Comparison of ENCODE assay signal across 8 mouse cellular contexts in the genomic region with DNA sequence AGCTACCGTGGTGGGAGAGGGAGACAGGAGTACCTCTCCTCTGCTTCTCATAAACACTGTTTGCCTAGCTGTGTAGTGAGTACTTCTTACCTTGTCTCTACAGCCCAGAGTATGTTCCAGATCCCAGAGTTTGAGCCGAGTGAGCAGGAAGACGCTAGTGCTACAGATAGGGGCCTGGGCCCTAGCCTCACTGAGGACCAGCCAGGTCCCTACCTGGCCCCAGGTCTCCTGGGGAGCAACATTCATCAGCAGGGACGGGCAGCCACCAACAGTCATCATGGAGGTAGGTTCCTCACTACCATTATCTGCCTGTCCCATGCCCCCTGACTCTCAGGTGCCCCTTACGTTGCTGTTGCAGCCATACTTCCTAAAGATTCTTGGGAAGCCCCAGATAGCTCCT. TPM values are rescaled to one million over a fixed set of nuclear protein-coding genes. Genes with fewer than 3 reads are reported as not detected.
DNase-seq lines count a peak whose midpoint lies in the region; ATAC-seq and TF ChIP-seq lines count a peak whose summit lies in the region.

No protein-coding gene starts in this region.

- WGBS in lung, embryonic 14.5 days: 22% methylated on average over 5 of the region's 5 CpGs
- 28% methylated on average over 5 of the region's 5 CpGs for WGBS in embryonic facial prominence, embryonic 15.5 days
- 20% methylated on average over 5 of the region's 5 CpGs for WGBS in intestine, embryonic 15.5 days
- WGBS in neural tube, embryonic 13.5 days: 31% methylated on average over 5 of the region's 5 CpGs

- peak overlapping the region; percentile 80 for H3K4me3 ChIP-seq in lung, embryonic 14.5 days (ENCODE audit: low read depth, low read length)
- peak overlapping the region; percentile 93 for H3K4me3 ChIP-seq in embryonic facial prominence, embryonic 15.5 days (replicated peaks)
- H3K4me3 ChIP-seq in intestine, embryonic 15.5 days (replicated peaks): peak overlapping the region; percentile 78
- H3K4me3 ChIP-seq in neural tube, embryonic 13.5 days: peak overlapping the region; percentile 70

- no peak for DNase-seq in lung, embryonic 14.5 days
- no peak for DNase-seq in lung, postnatal 10 days
- no peak for DNase-seq in layer of hippocampus, adult 11-12 months (ENCODE audit: low spot score)
- no peak for DNase-seq in right cerebral cortex, postnatal 14 days
- no peak for DNase-seq in ovary, adult 18-20 months (ENCODE audit: low spot score)

- no peaks in the 10 kb centered on the region for H3K9me3 ChIP-seq in lung, embryonic 14.5 days (ENCODE audit: low read depth, low read length)
- H3K9me3 ChIP-seq in embryonic facial prominence, embryonic 15.5 days (replicated peaks): no peaks in the 10 kb centered on the region
- H3K9me3 ChIP-seq in intestine, embryonic 15.5 days: no peaks in the 10 kb centered on the region
- no peaks in the 10 kb centered on the region for H3K9me3 ChIP-seq in neural tube, embryonic 13.5 days

- no peak for TF ChIP-seq CTCF in lung, embryonic 14.5 days (IDR thresholded peaks at IDR 0.05; ENCODE audit: low read depth)

- H3K4me1 ChIP-seq in lung, embryonic 14.5 days (ENCODE audit: insufficient read depth): peaks cover 9% of the 10 kb centered on the region
- peaks cover 27% of the 10 kb centered on the region for H3K4me1 ChIP-seq in embryonic facial prominence, embryonic 15.5 days
- H3K4me1 ChIP-seq in intestine, embryonic 15.5 days (replicated peaks): peaks cover 26% of the 10 kb centered on the region
- H3K4me1 ChIP-seq in neural tube, embryonic 13.5 days (replicated peaks): peaks cover 44% of the 10 kb centered on the region

- 0 out of 2 replicates have a peak, but pooled peaks cover 4% of the 10 kb centered on the region for H3K36me3 ChIP-seq in lung, embryonic 14.5 days (ENCODE audit: insufficient read depth)
- 0 out of 2 replicates have a peak, but pooled peaks cover 6% of the 10 kb centered on the region for H3K36me3 ChIP-seq in embryonic facial prominence, embryonic 15.5 days
- H3K36me3 ChIP-seq in intestine, embryonic 15.5 days: no peaks in the 10 kb centered on the region
- peaks cover 13% of the 10 kb centered on the region for H3K36me3 ChIP-seq in neural tube, embryonic 13.5 days

- peak overlapping the region; percentile 98 for H3K4me2 ChIP-seq in lung, embryonic 14.5 days
- peak overlapping the region; percentile 98 for H3K4me2 ChIP-seq in embryonic facial prominence, embryonic 15.5 days (replicated peaks)
- peak overlapping the region; percentile 95 for H3K4me2 ChIP-seq in intestine, embryonic 15.5 days (replicated peaks)
- peak overlapping the region; percentile 99 for H3K4me2 ChIP-seq in neural tube, embryonic 13.5 days

- peak overlapping the region; percentile 68; the same call in 1 of the 2 replicates for H3K27ac ChIP-seq in lung, embryonic 14.5 days (ENCODE audit: low read depth)
- peak overlapping the region; percentile 97 for H3K27ac ChIP-seq in embryonic facial prominence, embryonic 15.5 days (replicated peaks)
- peak overlapping the region; percentile 96 for H3K27ac ChIP-seq in intestine, embryonic 15.5 days
- peak overlapping the region; percentile 96 for H3K27ac ChIP-seq in neural tube, embryonic 13.5 days (replicated peaks)

- peak overlapping the region; percentile 72 for H3K9ac ChIP-seq in lung, embryonic 14.5 days
- H3K9ac ChIP-seq in embryonic facial prominence, embryonic 15.5 days: peak overlapping the region; percentile 91; the same call in 1 of the 2 replicates
- H3K9ac ChIP-seq in intestine, embryonic 15.5 days: peak overlapping the region; percentile 90
- peak overlapping the region; percentile 91 for H3K9ac ChIP-seq in neural tube, embryonic 13.5 days

- no peaks in the 10 kb centered on the region for H3K27me3 ChIP-seq in lung, embryonic 14.5 days (ENCODE audit: insufficient read depth, low read length)
- no peaks in the 10 kb centered on the region for H3K27me3 ChIP-seq in embryonic facial prominence, embryonic 15.5 days
- H3K27me3 ChIP-seq in intestine, embryonic 15.5 days (replicated peaks): no peaks in the 10 kb centered on the region
- H3K27me3 ChIP-seq in neural tube, embryonic 13.5 days: no peaks in the 10 kb centered on the region

- ATAC-seq in lung, embryonic 14.5 days (ENCODE audit: insufficient read depth): peak; percentile 2; the same call in 1 of the 2 replicates
- ATAC-seq in embryonic facial prominence, embryonic 15.5 days (ENCODE audit: insufficient number of reproducible peaks, low FRiP score, low TSS enrichment, low read depth): no peak
- peak; percentile 2; the same call in 1 of the 2 replicates for ATAC-seq in intestine, embryonic 15.5 days
- 0 out of 2 replicates have a peak, but pooled peaks have one; percentile 1 for ATAC-seq in neural tube, embryonic 13.5 days (ENCODE audit: low read depth)

RNA-seq across cellular contexts. Expression of a gene that starts 0.5 kb away (rescaled TPM):
- 21.8 and 23.5 TPM in 2 replicates for polyA plus RNA-seq in lung, embryonic 14.5 days (2014; fragmentation: Nextera tagmentation; extraction: Ambion mirVana)
- polyA plus RNA-seq in embryonic facial prominence, embryonic 15.5 days (2015; fragmentation: Nextera tagmentation; extraction: Ambion mirVana): 41.8 and 42.2 TPM in 2 replicates
- polyA plus RNA-seq in intestine, embryonic 15.5 days (2015; fragmentation: Nextera tagmentation; extraction: Ambion mirVana): 20.4 and 25.5 TPM in 2 replicates
- 50.6 and 57.0 TPM in 2 replicates for polyA plus RNA-seq in neural tube, embryonic 13.5 days (2015; fragmentation: Nextera tagmentation; extraction: Ambion mirVana)

RNA-seq across cellular contexts. Expression of a gene that starts 1.1 kb away (rescaled TPM):
- polyA plus RNA-seq in lung, embryonic 14.5 days (2014; fragmentation: Nextera tagmentation; extraction: Ambion mirVana): 61.0 and 65.0 TPM in 2 replicates
- 90.3 and 97.9 TPM in 2 replicates for polyA plus RNA-seq in embryonic facial prominence, embryonic 15.5 days (2015; fragmentation: Nextera tagmentation; extraction: Ambion mirVana)
- polyA plus RNA-seq in intestine, embryonic 15.5 days (2015; fragmentation: Nextera tagmentation; extraction: Ambion mirVana): 70.0 and 72.4 TPM in 2 replicates
- polyA plus RNA-seq in neural tube, embryonic 13.5 days (2015; fragmentation: Nextera tagmentation; extraction: Ambion mirVana): 90.4 and 95.1 TPM in 2 replicates

RNA-seq across cellular contexts. Expression of a gene that starts 8.4 kb away (rescaled TPM):
- polyA plus RNA-seq in lung, embryonic 14.5 days (2014; fragmentation: Nextera tagmentation; extraction: Ambion mirVana): 0.17 and 0.38 TPM in 2 replicates
- polyA plus RNA-seq in embryonic facial prominence, embryonic 15.5 days (2015; fragmentation: Nextera tagmentation; extraction: Ambion mirVana): 1.4 and 1.7 TPM in 2 replicates
- polyA plus RNA-seq in intestine, embryonic 15.5 days (2015; fragmentation: Nextera tagmentation; extraction: Ambion mirVana): 0.29 and 0.40 TPM in 2 replicates
- 3.4 and 5.2 TPM in 2 replicates for polyA plus RNA-seq in neural tube, embryonic 13.5 days (2015; fragmentation: Nextera tagmentation; extraction: Ambion mirVana)

RNA-seq across cellular contexts. Expression of a gene that starts 17.6 kb away (rescaled TPM):
- polyA plus RNA-seq in lung, embryonic 14.5 days (2014; fragmentation: Nextera tagmentation; extraction: Ambion mirVana): 2.2 and 2.3 TPM in 2 replicates
- polyA plus RNA-seq in embryonic facial prominence, embryonic 15.5 days (2015; fragmentation: Nextera tagmentation; extraction: Ambion mirVana): 4.0 and 5.1 TPM in 2 replicates
- polyA plus RNA-seq in intestine, embryonic 15.5 days (2015; fragmentation: Nextera tagmentation; extraction: Ambion mirVana): 1.1 and 1.6 TPM in 2 replicates
- 3.0 and 7.9 TPM in 2 replicates for polyA plus RNA-seq in neural tube, embryonic 13.5 days (2015; fragmentation: Nextera tagmentation; extraction: Ambion mirVana)

RNA-seq across cellular contexts. Expression of a gene that starts 21.2 kb away (rescaled TPM):
- 3.1 and 4.2 TPM in 2 replicates for polyA plus RNA-seq in lung, embryonic 14.5 days (2014; fragmentation: Nextera tagmentation; extraction: Ambion mirVana)
- 15.2 and 16.1 TPM in 2 replicates for polyA plus RNA-seq in embryonic facial prominence, embryonic 15.5 days (2015; fragmentation: Nextera tagmentation; extraction: Ambion mirVana)
- 32.2 and 37.6 TPM in 2 replicates for polyA plus RNA-seq in intestine, embryonic 15.5 days (2015; fragmentation: Nextera tagmentation; extraction: Ambion mirVana)
- polyA plus RNA-seq in neural tube, embryonic 13.5 days (2015; fragmentation: Nextera tagmentation; extraction: Ambion mirVana): 15.5 and 16.9 TPM in 2 replicates
